Mouse (Mus musculus) MEL (cell line): Measurements from ENCODE around the gene Klf2. TPM values are rescaled to one million over a fixed set of nuclear protein-coding genes. Genes with fewer than 3 reads are reported as not detected.
A peak's percentile ranks its signal among the peaks of the same experiment; 100 is the strongest.

Source experiments
- DNase-seq: peaks from one replicate; pipeline ENCODE4 v3.0.0; 2011; ENCODE audit warnings: low read depth, low spot score
- H3K27ac ChIP-seq: 2 replicates; pipeline ENCODE4 v1.5.1; 2012; ENCODE audit warnings: low read depth, mild to moderate bottlenecking, control low read depth, low read length, moderate library complexity; ENCODE audit not compliant: control insufficient read depth
- H3K27me3 ChIP-seq, 2 experiments: fragments of 150-350 bp in 1 of 2; sonication (generic) in 1 of 2; 2 replicates each; pipeline ENCODE4 v1.6.1; 2012; ENCODE audit warnings: low read length in 2 of 2, mild to moderate bottlenecking in 2 of 2, improper control_type of control experiment in 1 of 2, moderate library complexity in 1 of 2; ENCODE audit not compliant: insufficient read depth in 2 of 2, control insufficient read depth in 1 of 2
- H3K36me3 ChIP-seq, 2 experiments: 2 replicates each; pipeline ENCODE4 v1.6.1; 2012 to 2014; ENCODE audit warnings: low read length in 2 of 2, improper control_type of control experiment in 1 of 2, inconsistent platforms in 1 of 2, mild to moderate bottlenecking in 1 of 2; ENCODE audit not compliant: insufficient read depth in 2 of 2, control insufficient read depth in 1 of 2
- H3K4me1 ChIP-seq, 2 experiments: fragments of 150-350 bp in 1 of 2; sonication (generic) in 1 of 2; 2 replicates each; pipeline ENCODE4 v1.6.1; 2012; ENCODE audit warnings: low read length in 2 of 2, improper control_type of control experiment in 1 of 2, mild to moderate bottlenecking in 1 of 2; ENCODE audit not compliant: insufficient read depth in 2 of 2, control insufficient read depth in 1 of 2
- H3K4me3 ChIP-seq, 2 experiments: fragments of 150-350 bp in 1 of 2; sonication (generic) in 1 of 2; 2 replicates each; pipeline ENCODE4 v1.5.1; 2012; ENCODE audit warnings: low read depth in 2 of 2, low read length in 2 of 2, mild to moderate bottlenecking in 2 of 2, moderate library complexity in 2 of 2, control low read depth in 1 of 2, improper control_type of control experiment in 1 of 2; ENCODE audit not compliant: control insufficient read depth in 1 of 2, insufficient read depth in 1 of 2
- H3K79me2 ChIP-seq: 2 replicates; pipeline ENCODE4 v1.6.1; 2012; ENCODE audit warnings: mild to moderate bottlenecking, low read length, moderate library complexity; ENCODE audit not compliant: control insufficient read depth, poor library complexity, insufficient read depth
- H3K9ac ChIP-seq: 2 replicates; pipeline ENCODE4 v1.6.1; 2012; ENCODE audit warnings: low read depth, mild to moderate bottlenecking, control low read depth, low read length, moderate library complexity; ENCODE audit not compliant: control insufficient read depth, poor library complexity, severe bottlenecking
- H3K9me3 ChIP-seq: fragments of 150-350 bp; sonication (generic); replicated peaks from 2 replicates; pipeline ENCODE4 v1.6.1; 2012; ENCODE audit warnings: mild to moderate bottlenecking, low read length, improper control_type of control experiment, moderate library complexity; ENCODE audit not compliant: insufficient read depth
- CHD1 ChIP-seq: IDR thresholded peaks from 2 replicates; pipeline ENCODE4 v1.6.1; 2012; ENCODE audit warnings: low read depth, mild to moderate bottlenecking, inconsistent platforms, low read length, improper control_type of control experiment
- CHD2 ChIP-seq: IDR thresholded peaks from 2 replicates; pipeline ENCODE4 v1.6.1; 2011; ENCODE audit warnings: low read length, improper control_type of control experiment
- CTCF ChIP-seq, 3 experiments: IDR thresholded peaks in 2 of 3; conservative IDR thresholded peaks in 1 of 3; 2 replicates each; pipeline ENCODE4 v1.5.1; 2011 to 2012; ENCODE audit warnings: low read length in 3 of 3, low read depth in 2 of 3, mild to moderate bottlenecking in 2 of 3, improper control_type of control experiment in 1 of 3, inconsistent platforms in 1 of 3, mixed read lengths in 1 of 3, moderate library complexity in 1 of 3; ENCODE audit not compliant: control insufficient read depth in 1 of 3, insufficient read depth in 1 of 3, poor library complexity in 1 of 3, severe bottlenecking in 1 of 3
- ETS1 ChIP-seq: IDR thresholded peaks from 2 replicates; pipeline ENCODE4 v1.6.1; 2012; ENCODE audit warnings: low read depth, mild to moderate bottlenecking, inconsistent platforms, low read length, improper control_type of control experiment, moderate library complexity
- GABPA ChIP-seq: IDR thresholded peaks from 2 replicates; pipeline ENCODE4 v1.6.1; 2012; ENCODE audit warnings: low read depth, mild to moderate bottlenecking, inconsistent platforms, low read length, improper control_type of control experiment, moderate library complexity
- HCFC1 ChIP-seq: IDR thresholded peaks from 2 replicates; pipeline ENCODE4 v1.6.1; 2012; ENCODE audit warnings: low read depth, mild to moderate bottlenecking, inconsistent platforms, low read length, improper control_type of control experiment, moderate library complexity
- MAX ChIP-seq: IDR thresholded peaks from 2 replicates; pipeline ENCODE4 v1.6.1; 2011; ENCODE audit warnings: low read length, improper control_type of control experiment
- MAZ ChIP-seq: IDR thresholded peaks from 2 replicates; pipeline ENCODE4 v1.6.1; 2012; ENCODE audit warnings: low read depth, mild to moderate bottlenecking, inconsistent platforms, low read length, improper control_type of control experiment
- MYB ChIP-seq: IDR thresholded peaks from 2 replicates; pipeline ENCODE4 v1.6.1; 2011; ENCODE audit warnings: mild to moderate bottlenecking, low read depth, low read length, improper control_type of control experiment
- POLR2A ChIP-seq, 2 experiments: IDR thresholded peaks; 2 replicates each; pipeline ENCODE4 v1.6.1; 2011 to 2012; ENCODE audit warnings: low read length in 2 of 2, mild to moderate bottlenecking in 2 of 2, control low read depth in 1 of 2, improper control_type of control experiment in 1 of 2, low read depth in 1 of 2, moderate library complexity in 1 of 2; ENCODE audit not compliant: control insufficient read depth in 1 of 2, insufficient read depth in 1 of 2, poor library complexity in 1 of 2
- POLR2AphosphoS2 ChIP-seq: IDR thresholded peaks from 2 replicates; pipeline ENCODE4 v1.6.1; 2011; ENCODE audit warnings: low read length, improper control_type of control experiment
- POLR2AphosphoS5 ChIP-seq: IDR thresholded peaks from 2 replicates; pipeline ENCODE4 v1.6.1; 2012; ENCODE audit warnings: low read depth, borderline replicate concordance, mild to moderate bottlenecking, inconsistent platforms, low read length, moderate library complexity, mixed read lengths
- RAD21 ChIP-seq: IDR thresholded peaks from 2 replicates; pipeline ENCODE4 v1.6.1; 2011; ENCODE audit warnings: mild to moderate bottlenecking, low read depth, low read length, improper control_type of control experiment
- RCOR1 ChIP-seq: IDR thresholded peaks from 2 replicates; pipeline ENCODE4 v1.6.1; 2012; ENCODE audit warnings: low read depth, mild to moderate bottlenecking, inconsistent platforms, low read length, improper control_type of control experiment
- SIN3A ChIP-seq: IDR thresholded peaks from 2 replicates; pipeline ENCODE4 v1.6.1; 2012; ENCODE audit warnings: low read length, improper control_type of control experiment, inconsistent platforms
- SMC3 ChIP-seq: IDR thresholded peaks from 2 replicates; pipeline ENCODE4 v1.6.1; 2011; ENCODE audit warnings: low read depth, low read length, improper control_type of control experiment
- TBP ChIP-seq: IDR thresholded peaks from 2 replicates; pipeline ENCODE4 v1.8.0; 2011; ENCODE audit warnings: low read depth, low read length, improper control_type of control experiment
- ZC3H11A ChIP-seq: IDR thresholded peaks from 2 replicates; pipeline ENCODE4 v1.6.1; 2012; ENCODE audit warnings: low read depth, mild to moderate bottlenecking, inconsistent platforms, low read length, improper control_type of control experiment
- ZKSCAN1 ChIP-seq: IDR thresholded peaks from 2 replicates; pipeline ENCODE4 v1.6.1; 2012; ENCODE audit warnings: low read depth, mild to moderate bottlenecking, inconsistent platforms, low read length, improper control_type of control experiment, moderate library complexity
- polyA plus RNA-seq, 2 experiments: library from polyadenylated mRNA; stranded (reverse) in 1 of 2; unstranded in 1 of 2; fragments of >175 nt in 1 of 2; fragments of >200 nt in 1 of 2; gene quantifications; 2 replicates each; pipeline versions ENCODE4 v1.2.1 to v1.2.4; 2012; ENCODE audit warnings: low replicate concordance in 2 of 2, low read depth in 1 of 2; ENCODE audit not compliant: insufficient read length in 2 of 2, insufficient read depth in 1 of 2, missing spikeins in 1 of 2
- total RNA-seq: library from RNA; depleted of rRNA; stranded (reverse); fragments of 300-350 nt; gene quantifications from 2 replicates; pipeline ENCODE4 v1.2.3, GENCODE M21; 2012

Gene Klf2
- total and polyA plus RNA-seq, 3 experiments, result not detected

- Histone ChIP-seq H3K9me3 (no peaks in the 10 kb centered on the region), H3K9ac (no peak overlapping the region), H3K4me1 (no peaks in the 10 kb centered on the region), H3K36me3 (no peaks in the 10 kb centered on the region; a peak in 3 of 4 replicates), H3K27me3 (no peaks in the 10 kb centered on the region), H3K79me2 (no peaks in the 10 kb centered on the region), H3K4me3 (no peak overlapping the region), H3K27ac (no peak overlapping the region)
- TF ChIP-seq MAX (no peak), SMC3 (no peak), TBP (no peak), CHD1 (no peak), ETS1 (no peak), ZKSCAN1 (no peak)
- no peak for DNase-seq
Measured at GRCm38 (mm10) chr8:72363457-72363856, 44.6 kb downstream of the Klf2 start.

- no peaks in the 10 kb centered on the region for H3K4me1 ChIP-seq
Measured at GRCm38 (mm10) chr8:72365016-72365415, 46.2 kb downstream of the Klf2 start.

GRCm38 (mm10) chr8:72365826-72366225 lies 47.0 kb downstream of the Klf2 start:
- Histone ChIP-seq H3K27me3 (no peaks in the 10 kb centered on the region), H3K9me3 (no peaks in the 10 kb centered on the region), H3K4me1 (no peaks in the 10 kb centered on the region), H3K79me2 (no peaks in the 10 kb centered on the region), H3K27ac (no peak overlapping the region), H3K4me3 (no peak overlapping the region), H3K9ac (no peak overlapping the region), H3K36me3 (peaks cover 0 to 5% of the 10 kb centered on the region in 2 experiments; a peak in 2 of 4 replicates)
- peak; percentile 65 for DNase-seq
- TF ChIP-seq SMC3 (peak; percentile 82), ZC3H11A (peak; percentile 69), CHD2 (no peak), RAD21 (peak; percentile 82), CTCF (IDR thresholded peaks at IDR 0.05 in 2 of 3, conservative IDR thresholded peaks at IDR 0.05 in 1 of 3; ENCODE audit: control insufficient read depth in 1 of 3, insufficient read depth in 1 of 3, low read depth in 2 of 3, low read length in 3 of 3, poor library complexity in 1 of 3, severe bottlenecking in 1 of 3) (peak; percentile 79 to 86 (median 82))

More at GRCm38 (mm10) chr8:72365016-72365415, 46.2 kb downstream of the Klf2 start:
- H3K27ac ChIP-seq, result no peak overlapping the region
- no peaks in the 10 kb centered on the region for H3K9me3 ChIP-seq
- H3K9ac ChIP-seq, result no peak overlapping the region
- no peaks in the 10 kb centered on the region for H3K79me2 ChIP-seq
- H3K36me3 ChIP-seq, result peaks cover 0 to 4% of the 10 kb centered on the region in 2 experiments; a peak in 3 of 4 replicates
- no peak overlapping the region for H3K4me3 ChIP-seq
- TF ChIP-seq CTCF (IDR thresholded peaks at IDR 0.05 in 2 of 3, conservative IDR thresholded peaks at IDR 0.05 in 1 of 3; ENCODE audit: control insufficient read depth in 1 of 3, insufficient read depth in 1 of 3, low read depth in 2 of 3, low read length in 3 of 3, poor library complexity in 1 of 3, severe bottlenecking in 1 of 3), result no peak
- no peak for TF ChIP-seq RAD21
- no peak for TF ChIP-seq GABPA
- no peak for TF ChIP-seq MAX
- no peak for TF ChIP-seq POLR2AphosphoS2
- no peak for TF ChIP-seq POLR2A (IDR thresholded peaks at IDR 0.05; ENCODE audit: control insufficient read depth in 1 of 2, insufficient read depth in 1 of 2, low read depth in 1 of 2, low read length in 2 of 2, poor library complexity in 1 of 2)
- no peak for TF ChIP-seq MAZ
- no peak for TF ChIP-seq SIN3A
- no peak for TF ChIP-seq HCFC1
- TF ChIP-seq POLR2AphosphoS5, result no peak
- TF ChIP-seq MYB, result no peak
- no peak for TF ChIP-seq RCOR1
- TF ChIP-seq CHD1, result no peak
- no peaks in the 10 kb centered on the region for H3K27me3 ChIP-seq
- no peak for DNase-seq
